Mouse (Mus musculus): ENCODE results near the gene Plet1.

DNA sequence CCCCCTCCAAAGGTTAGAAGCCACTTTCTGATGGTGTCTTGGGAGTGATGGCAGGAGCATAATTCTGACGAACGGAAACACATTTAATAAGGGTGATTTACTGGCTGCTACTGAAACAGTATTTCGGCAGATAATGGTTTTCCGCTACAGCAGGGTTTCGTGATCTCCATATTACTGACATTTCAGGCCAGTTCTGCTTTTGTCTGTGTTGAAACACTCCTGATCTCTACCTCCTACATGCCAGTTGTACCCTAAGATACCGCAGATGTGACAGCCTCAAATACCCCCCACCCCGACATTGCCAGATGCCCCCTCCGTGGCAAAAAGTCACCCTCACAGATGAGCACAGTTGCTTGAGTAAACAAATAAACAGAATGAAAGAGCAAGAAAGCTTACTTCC is 14.8 kb upstream of the Plet1 start:
- TF ChIP-seq POLR2A (IDR thresholded peaks at IDR 0.05; ENCODE audit: control insufficient read depth, extremely low read depth, insufficient read depth, low read length, poor library complexity) (no peak), CTCF (IDR thresholded peaks at IDR 0.05; ENCODE audit: borderline replicate concordance, control insufficient read depth, extremely low read depth, insufficient read depth, low read length, poor library complexity) (no peak)

Data from thymus, adult 2 months (tissue).